Mouse (Mus musculus) heart, postnatal 4 days (tissue): Measurements from ENCODE around the gene Gm5788. TPM values are rescaled to one million over a fixed set of nuclear protein-coding genes. Genes with fewer than 3 reads are reported as not detected.
"Not testable (repeated sequence)": the region's sequence is repeated elsewhere in the genome, so short reads cannot be mapped to it uniquely, and the experiment has no call there.

Experiments used
- DNase-seq: peaks from one replicate; pipeline ENCODE4 v3.0.0; 2021
- total RNA-seq, 2 experiments: library from RNA; stranded (reverse); gene quantifications; 2 replicates each; pipeline ENCODE4 v1.2.3; 2021

Gene Gm5788
- not detected for total RNA-seq

DNA sequence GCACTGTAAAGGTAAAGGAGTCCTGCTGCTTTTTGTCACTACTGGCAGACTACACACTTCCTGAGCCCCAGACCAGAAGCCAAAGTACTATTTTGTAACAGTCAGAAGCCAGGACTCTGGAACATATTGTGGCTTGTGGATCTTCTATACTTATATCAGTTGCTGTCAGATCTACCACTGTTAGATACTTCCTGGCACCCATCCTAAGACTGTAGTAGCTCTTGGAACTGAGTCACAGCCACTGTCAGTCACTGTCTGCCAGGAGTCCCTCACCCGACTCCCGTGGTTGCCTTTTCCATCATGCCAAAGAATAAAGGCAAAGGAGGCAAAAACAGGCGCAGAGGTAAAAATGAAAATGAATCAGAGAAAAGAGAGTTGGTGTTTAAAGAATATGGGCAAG lies at the start of gene Gm5788:
TSS of gene Gm5788 (plus strand) at position 301 of the 400 bp plus-strand sequence.
- not testable (repeated sequence) for DNase-seq

DNA sequence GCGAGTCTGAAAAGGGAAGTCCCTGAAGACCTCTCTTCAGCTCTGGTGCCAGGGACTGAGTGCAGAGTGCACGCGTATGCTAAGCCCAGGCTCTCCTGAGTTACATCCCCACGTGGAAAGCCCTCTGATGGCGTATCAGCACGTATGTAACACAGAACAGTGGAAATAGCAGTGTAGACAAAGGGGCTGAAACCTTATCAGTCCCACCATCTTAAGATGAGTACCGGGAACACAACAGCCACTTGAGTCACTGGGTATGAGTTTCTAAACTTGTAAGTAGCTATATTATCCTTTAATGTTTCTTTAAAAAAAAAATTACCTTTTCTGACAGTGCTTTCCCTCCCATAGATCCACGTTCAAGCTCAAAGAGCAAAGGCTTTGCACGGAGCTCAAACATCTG lies 45.1 kb upstream of the Gm5788 start:
- DNase-seq: no peak

DNA sequence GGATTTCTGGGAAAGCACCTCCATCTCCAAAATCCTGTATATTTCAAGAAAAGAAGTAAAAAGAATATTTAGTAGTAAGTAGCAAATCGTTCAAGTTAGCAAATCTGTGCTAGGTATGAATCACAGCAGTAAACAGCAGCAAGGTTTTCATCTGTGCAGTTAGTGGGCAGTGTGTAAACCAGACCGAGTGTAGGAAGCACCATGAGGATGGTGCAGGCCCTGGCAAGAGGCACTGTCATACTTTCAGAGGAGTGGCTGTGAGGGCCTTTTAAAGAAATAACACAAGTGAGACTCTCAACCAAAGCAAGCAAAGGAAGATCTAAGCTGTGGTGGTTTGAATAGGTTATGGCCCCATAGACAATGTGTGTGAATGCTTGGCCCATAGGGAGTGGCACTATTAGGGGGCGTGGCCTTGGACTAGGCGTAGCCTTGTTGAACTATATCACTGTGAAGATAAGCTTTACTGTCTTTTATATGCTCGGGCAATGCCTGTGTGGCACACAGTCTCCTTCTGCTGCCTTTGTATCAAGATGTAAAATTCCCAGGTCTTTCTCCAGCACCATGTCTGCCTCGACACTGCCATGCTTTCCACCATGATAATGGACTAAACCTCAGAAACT lies 29.7 kb upstream of the Gm5788 start:
- no peak for DNase-seq

DNA sequence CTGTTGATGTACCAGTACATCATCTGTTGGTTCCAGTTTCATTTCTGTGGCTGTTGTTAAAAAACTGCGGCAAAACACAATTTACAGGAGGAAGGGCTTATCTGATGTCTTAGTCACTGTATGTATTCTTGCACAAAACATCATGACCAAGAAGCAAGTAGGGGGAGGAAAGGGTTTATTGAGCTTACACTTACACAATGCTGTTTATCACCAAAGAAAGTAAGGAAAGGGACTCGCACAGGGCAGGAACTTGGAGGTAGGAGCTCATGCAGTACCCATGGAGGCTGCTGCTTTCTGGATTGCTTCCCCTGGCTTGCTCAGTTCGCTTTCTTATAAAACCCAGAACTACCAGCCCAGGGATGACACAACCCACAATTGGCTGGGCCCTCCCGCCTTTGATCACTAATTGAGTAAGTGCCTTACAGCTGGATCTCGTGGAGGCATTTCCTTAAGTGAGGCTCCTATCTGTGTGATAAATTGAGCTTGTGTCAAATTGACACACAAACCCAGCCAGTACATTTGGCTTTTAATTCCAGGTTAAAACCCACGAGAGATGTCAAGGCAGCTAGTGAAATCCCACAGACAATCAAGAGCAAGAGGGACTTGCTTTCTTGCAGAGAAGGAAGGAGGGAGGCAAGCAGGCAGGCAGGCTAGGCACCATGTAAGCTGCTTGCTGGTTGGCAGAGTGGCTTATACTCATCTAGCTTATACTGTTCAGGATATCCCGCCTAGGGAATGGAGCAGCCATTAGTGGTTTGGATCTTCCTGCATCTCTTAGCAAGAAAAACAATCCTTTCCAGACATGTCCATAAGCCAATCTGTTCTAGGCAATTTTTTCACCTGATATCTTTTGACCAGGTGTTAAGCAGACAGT lies 24.0 kb upstream of the Gm5788 start:
- no peak for DNase-seq

DNA sequence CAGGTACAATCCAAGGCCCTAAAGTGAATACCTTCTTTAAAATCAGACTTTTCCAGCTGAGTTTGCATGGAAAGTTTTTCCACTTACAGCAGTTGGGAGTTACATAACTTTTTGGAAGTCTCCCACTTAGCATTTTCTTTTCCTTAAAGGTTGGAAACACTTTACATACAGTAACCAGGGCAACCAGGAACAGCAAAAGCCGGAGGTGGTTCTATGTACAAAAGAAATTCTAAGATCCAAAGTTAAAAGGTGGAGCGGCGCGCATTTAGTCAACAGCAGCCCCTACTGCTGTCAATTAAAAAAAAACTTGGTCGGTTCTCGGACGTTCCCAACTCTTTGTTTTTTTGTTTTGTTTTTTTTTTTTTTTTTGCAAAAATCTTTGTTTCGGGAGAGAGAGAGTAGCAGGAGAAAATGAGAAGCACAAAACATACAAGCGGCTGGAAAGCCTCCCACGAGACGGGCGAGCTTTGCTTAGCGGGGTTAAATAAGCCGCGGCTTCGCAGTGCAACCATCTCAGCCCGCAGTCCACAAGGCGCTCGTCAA lies 23.0 kb upstream of the Gm5788 start:
- DNase-seq: no peak

DNA sequence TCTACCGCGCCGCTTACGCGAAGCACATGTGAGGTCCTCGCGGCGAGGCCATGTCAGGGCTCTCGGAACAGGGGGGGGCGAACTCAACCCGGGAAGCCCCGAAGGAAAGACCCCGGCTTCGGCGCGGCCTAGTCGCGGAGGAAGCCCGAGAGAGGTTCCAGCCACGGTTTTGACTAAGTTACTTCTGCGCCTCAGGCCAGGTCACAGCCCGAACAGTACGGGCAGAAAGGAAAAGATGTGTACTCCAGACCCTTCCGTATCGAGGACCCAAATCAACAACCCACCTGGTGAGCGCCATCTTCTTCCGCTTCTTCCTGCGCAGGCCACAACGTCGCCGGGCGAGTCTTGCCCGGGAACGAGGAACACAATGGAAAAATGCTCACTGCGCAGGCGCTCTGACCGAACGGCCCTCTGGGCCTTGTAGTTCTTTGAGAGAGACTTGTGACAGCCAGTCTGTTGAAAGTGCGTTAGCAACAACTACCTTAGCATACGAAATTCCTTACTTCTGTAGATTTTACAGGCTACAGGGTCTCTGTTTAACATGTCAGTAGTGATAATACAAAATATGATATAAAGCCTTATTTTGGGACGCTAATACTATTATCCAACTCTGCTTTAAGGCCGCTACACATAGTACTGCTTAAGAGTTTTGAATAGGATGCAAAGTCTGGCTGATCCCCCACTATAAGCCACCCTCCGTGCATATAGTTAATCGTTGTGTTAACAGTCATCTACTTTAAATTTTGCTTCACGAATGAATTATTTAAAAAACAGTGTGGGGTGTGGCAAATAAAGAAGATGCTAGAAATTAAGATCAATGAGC lies 22.3 kb upstream of the Gm5788 start, which contains the start of gene Snw1:
TSS of gene Snw1 (minus strand) at position 311 of the 823 bp plus-strand sequence.
- DNase-seq: peak; percentile 95

DNA sequence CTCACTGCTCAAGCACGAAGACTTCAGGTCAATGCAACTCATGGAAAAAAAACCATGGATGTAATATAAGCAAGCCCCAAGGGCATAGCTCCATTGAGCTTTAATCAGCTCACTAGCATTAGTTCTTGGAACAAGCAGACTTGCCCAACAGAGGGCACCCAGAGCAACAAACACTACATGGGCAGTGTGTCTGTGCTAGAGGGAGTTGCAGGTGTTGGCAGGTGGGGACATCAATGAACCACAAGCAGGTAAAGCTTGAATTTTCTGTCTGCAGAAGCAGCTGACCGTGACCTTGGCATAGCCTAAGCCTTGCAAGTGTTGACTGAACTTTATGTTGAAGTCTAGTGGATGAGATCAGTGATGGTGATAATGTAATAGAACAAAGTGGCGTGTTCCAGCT lies 19.8 kb upstream of the Gm5788 start:
- no peak for DNase-seq

DNA sequence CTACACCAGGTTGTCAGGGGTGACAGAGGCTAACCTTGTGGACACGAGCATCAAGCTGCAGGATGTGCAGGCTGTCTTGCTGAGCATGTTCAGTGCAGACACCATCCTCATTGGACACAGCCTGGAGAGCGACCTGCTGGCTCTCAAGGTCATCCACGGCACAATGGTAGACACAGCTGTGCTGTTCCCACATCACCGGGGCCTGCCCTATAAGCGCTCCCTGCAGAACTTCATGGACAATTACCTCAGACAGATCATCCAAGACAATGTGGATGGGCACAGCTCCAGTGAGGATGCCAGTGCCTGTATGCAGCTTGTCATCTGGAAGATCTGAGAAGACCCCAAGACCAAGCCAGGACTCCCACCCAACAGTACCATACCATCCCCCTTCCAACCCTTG lies 12.0 kb upstream of the Gm5788 start:
- not testable (repeated sequence) for DNase-seq

DNA sequence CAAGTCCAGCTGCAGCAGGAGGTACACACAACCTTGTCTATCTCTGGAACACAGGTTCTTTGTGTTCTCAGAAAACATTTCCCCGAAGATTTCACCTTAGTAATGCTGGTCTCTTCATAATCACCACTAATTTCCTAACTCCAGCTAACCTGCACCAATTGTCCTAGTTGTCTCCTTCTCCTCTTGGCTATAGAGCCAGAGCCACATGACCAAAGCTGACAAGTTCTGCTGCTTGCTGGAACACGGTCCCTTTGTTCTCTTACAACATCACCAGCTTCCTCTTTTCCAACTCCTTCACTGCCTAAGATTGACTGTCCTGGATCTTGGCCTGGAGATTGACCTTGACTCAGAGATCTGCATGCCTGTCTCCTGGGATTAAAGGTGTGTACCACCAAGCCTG lies 5.8 kb upstream of the Gm5788 start:
- not testable (repeated sequence) for DNase-seq

DNA sequence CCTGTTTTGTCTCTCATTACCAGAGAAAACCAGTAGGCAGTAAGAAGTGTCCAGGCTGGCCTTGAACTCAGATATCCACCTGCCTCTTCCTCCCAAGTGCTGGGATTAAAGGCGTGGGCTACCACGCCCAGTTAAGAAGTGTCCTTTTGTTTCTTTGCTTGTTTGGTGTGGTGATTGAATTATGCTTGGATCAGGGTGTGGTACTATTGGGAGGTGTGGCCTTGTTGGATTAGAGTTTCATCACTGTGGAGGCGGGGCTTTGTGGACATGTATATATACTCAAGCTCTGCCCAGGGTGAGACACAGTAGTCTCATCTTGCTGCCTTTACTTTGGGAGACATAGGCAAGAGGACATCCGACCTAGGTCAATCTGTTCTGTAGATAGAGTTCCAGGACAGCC lies 19.5 kb downstream of the Gm5788 start, which contains the start of gene Gm8300:
TSS of gene Gm8300 (plus strand) at position 301 of the 400 bp plus-strand sequence.
- not testable (repeated sequence) for DNase-seq

DNA sequence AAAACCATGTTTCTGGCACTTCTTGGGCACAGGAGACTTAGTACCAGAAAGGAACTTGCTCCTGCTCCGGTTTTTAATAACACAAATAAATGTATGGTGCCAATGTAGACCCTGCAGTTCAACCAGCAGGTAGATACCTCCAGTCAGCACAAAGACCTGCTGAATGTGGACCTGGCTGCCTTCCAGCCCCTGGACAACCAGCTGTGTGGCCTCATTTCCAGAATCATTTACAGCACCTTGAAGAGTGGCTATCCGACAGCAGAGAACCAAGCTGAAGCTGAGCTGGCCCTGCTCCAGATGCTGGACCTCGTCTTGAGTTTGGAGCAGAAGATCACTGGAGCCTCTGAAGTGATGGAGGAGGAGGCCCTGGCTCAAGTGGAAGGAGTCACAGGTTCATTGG lies 25.1 kb downstream of the Gm5788 start:
- not testable (repeated sequence) for DNase-seq

DNA sequence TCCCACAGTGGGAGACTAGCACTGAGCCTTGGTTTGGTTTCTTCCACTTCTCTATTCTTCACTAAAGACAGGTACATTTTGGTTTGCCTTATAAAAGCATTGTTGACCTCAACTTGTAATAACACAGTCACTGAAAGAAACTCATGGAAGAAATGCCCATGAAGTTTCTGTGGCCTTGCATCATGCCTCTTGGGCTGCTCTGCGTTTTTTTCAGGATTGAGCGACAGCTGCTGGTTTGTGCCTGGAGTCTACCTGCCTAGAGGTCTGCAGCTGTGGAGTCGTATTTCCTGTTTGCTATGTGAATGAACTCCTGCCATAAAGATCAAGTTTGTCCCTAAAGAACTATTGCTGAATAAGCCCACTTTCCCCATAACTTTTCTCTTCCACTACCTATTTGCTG lies 49.4 kb downstream of the Gm5788 start:
- no peak for DNase-seq

Other genes starting within 250 kb of the Gm5788 start
- 10 to 100 TPM; 28.1 to 28.4 TPM for gene Vipas39, start 228.5 kb upstream of the Gm5788 start, total RNA-seq
- gene Ahsa1, start 228.2 kb upstream of the Gm5788 start, total RNA-seq: 100 to 1,000 TPM in 1 of 2 experiments, 10 to 100 TPM in 1; 99.4 to 101 TPM
- gene Ism2, start 195.0 kb upstream of the Gm5788 start, total RNA-seq: 1 to 10 TPM in 1 of 2 experiments, under 1 TPM in 1; 0.52 to 1.0 TPM
- gene Sptlc2, start 106.4 kb upstream of the Gm5788 start, total RNA-seq: 10 to 100 TPM; 65.1 to 68.9 TPM
- 100 to 1,000 TPM; 157 to 172 TPM for gene Slirp, start 50.8 kb upstream of the Gm5788 start, total RNA-seq
- gene Alkbh1, start 50.7 kb upstream of the Gm5788 start, total RNA-seq: 10 to 100 TPM; 14.9 to 15.6 TPM
- 10 to 100 TPM; 49.2 to 49.3 TPM for gene Snw1, start 22.4 kb upstream of the Gm5788 start, total RNA-seq
- not detected for gene Gm8300, start 19.6 kb downstream of the Gm5788 start, total RNA-seq
- not detected for gene Oog1, start 108.0 kb downstream of the Gm5788 start, total RNA-seq
- not detected for gene Gm4027, start 124.1 kb downstream of the Gm5788 start, total RNA-seq
- gene Gm16381, start 149.9 kb downstream of the Gm5788 start, total RNA-seq: not detected